ENCODE assay signal across 10 mouse cellular contexts in genomic region chr7:87584281-87584701, GRCm38 (mm10). TPM values are rescaled to one million over a fixed set of nuclear protein-coding genes. Genes with fewer than 3 reads are reported as not detected.
DNase-seq lines count a peak whose midpoint lies in the region; ATAC-seq lines count a peak whose summit lies in the region.
"Had no signal": no experiment of that assay in that cellular context is flagged by ENCODE, and none has a peak within 500 bp of the region (broad histone marks: within the 10 kb centered on the region; RNA-seq: fewer than 3 reads in every experiment).

No protein-coding gene starts in this region.

- H3K36me3 ChIP-seq in heart, embryonic 12.5 days: no peaks in the 10 kb centered on the region
- H3K36me3 ChIP-seq: liver, embryonic 15.5 days had no signal

- ATAC-seq in heart, embryonic 12.5 days (ENCODE audit: insufficient number of reproducible peaks, low FRiP score): no peak
- ATAC-seq in monocyte, adult 5-6 weeks (replicated peaks; ENCODE audit: insufficient number of reproducible peaks, low FRiP score, low TSS enrichment, poor library complexity, severe bottlenecking): no peak
- ATAC-seq: Patski had no signal

- H3K4me1 ChIP-seq in heart, embryonic 12.5 days (replicated peaks): 0 out of 2 replicates have a peak, but pooled peaks cover 3% of the 10 kb centered on the region
- H3K4me1 ChIP-seq: liver, embryonic 15.5 days had no signal

- no peak overlapping the region for H3K27ac ChIP-seq in heart, embryonic 12.5 days (ENCODE audit: poor library complexity, severe bottlenecking)
- H3K27ac ChIP-seq: liver, embryonic 15.5 days had no signal

- WGBS in heart, embryonic 12.5 days: 2% methylated on average over 28 of the region's 28 CpGs

- no peak for DNase-seq in heart, adult 9 months (ENCODE audit: low spot score in 2 of 2)
- DNase-seq in cerebellum, postnatal 14 days: peak; percentile 72 to 74
- peak; percentile 63 to 65 for DNase-seq in frontal cortex, postnatal 25 days (ENCODE audit: low spot score in 2 of 2)
- DNase-seq in left cerebral cortex, postnatal 25 days (ENCODE audit: low spot score in 2 of 2): peak; percentile 82 to 83
- DNase-seq in right cerebral cortex, adult 2 months (ENCODE audit: low spot score in 2 of 2): peak; percentile 73 to 81
- DNase-seq in thymus, postnatal 4 days: no peak

- H3K4me2 ChIP-seq in heart, embryonic 12.5 days: peak overlapping the region; percentile 50
- H3K4me2 ChIP-seq: liver, embryonic 15.5 days had no signal

- peaks cover 26% of the 10 kb centered on the region for H3K27me3 ChIP-seq in heart, embryonic 12.5 days (replicated peaks)

- H3K4me3 ChIP-seq in heart, embryonic 12.5 days: no peak overlapping the region
- H3K4me3 ChIP-seq: liver, embryonic 15.5 days had no signal

- H3K9me3 ChIP-seq in heart, embryonic 12.5 days (replicated peaks): no peaks in the 10 kb centered on the region
- H3K9me3 ChIP-seq: liver, embryonic 15.5 days had no signal

- intact Hi-C loops in left cerebral cortex, postnatal 25 days (cut with DNase I): loop anchor here (5.0 to 10.0 kb wide), 4 partner anchors 341 to 1543 kb away; no protein-coding TSS in a partner anchor

- H3K9ac ChIP-seq in heart, embryonic 12.5 days: no peak overlapping the region
- H3K9ac ChIP-seq: liver, embryonic 15.5 days had no signal

RNA-seq across cellular contexts. Expression of gene Grm5, which starts 0.3 kb away (rescaled TPM):
- not detected in 2 replicates for polyA plus RNA-seq in heart, embryonic 12.5 days (2016; fragmentation: Nextera tagmentation; extraction: Ambion mirVana)
- 100 to 1,000 TPM; 199 to 205 TPM for total RNA-seq in left cerebral cortex, postnatal 25 days (2021)
- total RNA-seq in monocyte, adult 5-6 weeks (2017): 0.19 TPM in 1 of 3 replicates, not detected in the others
- polyA plus RNA-seq: liver, embryonic 15.5 days; Patski had no signal

Comparison
In these comparisons a context has a peak if more than half of its experiments do, and no peak if none do; other contexts are left out.
1. DNase-seq: peak in cerebellum, postnatal 14 days (2 of 2), frontal cortex, postnatal 25 days (2 of 2), left cerebral cortex, postnatal 25 days (2 of 2) and right cerebral cortex, adult 2 months (2 of 2); none in heart, adult 9 months (0 of 2) and thymus, postnatal 4 days (single experiment).
2. RNA of gene Grm5, which starts 0.3 kb away (total RNA-seq): 199 to 205 TPM in left cerebral cortex, postnatal 25 days; 0.19 TPM in monocyte, adult 5-6 weeks; every median in the first group is over 100 times any median in the second.